Mouse (Mus musculus): ENCODE measurements around the gene Padi1.

The Padi1 gene

DNA sequence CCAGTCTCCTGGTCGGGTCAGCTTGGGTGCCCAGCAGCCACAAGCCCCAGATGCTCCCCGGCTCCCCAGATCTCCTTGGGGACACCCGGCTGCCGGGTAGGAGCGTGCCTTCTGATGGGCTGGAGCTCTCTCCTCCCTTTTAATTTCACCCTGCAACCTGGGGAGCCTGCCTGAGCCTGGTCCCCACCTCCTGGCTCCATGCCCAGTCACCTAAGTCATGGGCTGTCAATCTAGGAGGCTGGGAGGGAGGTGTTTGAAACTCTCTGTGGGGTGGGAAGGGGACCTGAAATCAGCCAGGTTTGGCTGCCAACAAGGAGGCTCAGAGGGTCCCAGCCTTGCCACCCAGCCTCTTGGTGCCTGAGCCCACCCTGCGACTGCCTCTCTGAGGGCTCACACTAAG lies at the start of gene Padi1:
Padi1 (minus strand) TSS at position 113 of the 400 bp plus-strand sequence.
- no peak for DNase-seq (ENCODE audit: low spot score in 2 of 2)

DNA sequence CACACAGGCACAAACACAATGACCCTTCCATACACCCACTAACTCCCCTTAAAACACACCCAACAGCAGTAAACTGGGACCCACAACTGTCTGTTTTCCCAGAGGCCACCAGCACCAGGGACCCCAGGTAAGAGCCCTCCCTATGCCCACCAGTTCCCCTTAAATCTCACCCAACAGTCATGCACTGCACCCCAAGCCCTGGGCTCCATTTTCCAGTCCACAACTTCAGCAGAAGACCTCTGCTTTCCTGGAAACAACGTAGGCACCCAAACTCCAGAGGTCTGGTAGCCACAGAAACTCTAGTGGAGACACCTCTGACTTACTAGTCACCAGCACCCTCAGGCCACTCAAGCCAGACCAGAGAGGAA lies 46.6 kb upstream of the Padi1 start:
- DNase-seq (ENCODE audit: low spot score in 2 of 2) = no peak

DNA sequence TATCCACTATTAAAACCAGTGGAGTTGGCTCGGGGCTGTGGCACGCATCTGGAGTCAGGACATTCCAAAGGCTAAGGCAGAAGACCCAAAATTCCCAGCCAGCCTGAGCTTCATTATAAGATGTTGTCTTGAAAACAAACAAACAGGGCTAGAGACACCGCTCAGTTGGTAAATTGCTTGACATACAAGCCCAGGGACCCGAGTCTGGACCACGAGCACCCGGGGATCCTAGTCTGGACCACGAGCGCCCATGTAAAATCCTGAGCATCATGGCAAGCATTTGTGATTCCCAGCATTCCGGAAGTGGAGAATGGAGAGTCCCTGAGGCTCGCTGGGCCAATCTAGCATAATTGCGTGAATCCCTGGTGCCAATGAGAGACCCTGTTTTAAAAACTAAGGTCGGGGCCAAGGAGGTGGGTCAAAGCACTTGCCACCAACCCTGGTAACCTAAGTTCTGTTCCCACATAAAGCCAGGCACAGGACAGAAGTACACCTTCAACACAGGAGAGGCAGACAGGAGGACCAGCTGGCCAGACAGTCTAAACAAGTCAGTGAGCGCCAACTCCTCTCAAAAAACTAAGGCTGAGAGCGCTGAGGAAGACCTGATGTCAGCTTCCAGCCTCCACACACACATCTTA lies 46.1 kb upstream of the Padi1 start:
- DNase-seq (ENCODE audit: low spot score in 2 of 2) = no peak

DNA sequence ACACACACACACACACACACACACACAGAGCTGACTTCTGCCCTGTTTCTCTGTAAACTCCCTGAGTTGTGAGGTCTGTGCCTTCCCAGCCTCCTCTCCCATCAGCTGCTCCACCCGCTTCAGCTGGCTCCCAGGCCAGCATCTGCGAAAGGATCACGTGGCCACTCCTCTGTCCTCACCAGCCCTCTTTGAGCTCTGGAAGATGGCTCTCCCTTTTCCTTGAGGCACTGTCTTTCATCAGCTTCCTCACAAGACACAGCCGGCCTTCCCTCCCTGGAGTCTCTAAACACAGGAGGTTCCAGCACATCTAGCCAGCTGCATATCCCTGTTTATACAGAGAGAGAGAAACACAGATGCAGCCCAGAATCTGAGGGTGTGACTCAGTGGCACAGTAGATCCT lies 38.3 kb upstream of the Padi1 start:
- no peak for DNase-seq (ENCODE audit: low spot score in 2 of 2)

DNA sequence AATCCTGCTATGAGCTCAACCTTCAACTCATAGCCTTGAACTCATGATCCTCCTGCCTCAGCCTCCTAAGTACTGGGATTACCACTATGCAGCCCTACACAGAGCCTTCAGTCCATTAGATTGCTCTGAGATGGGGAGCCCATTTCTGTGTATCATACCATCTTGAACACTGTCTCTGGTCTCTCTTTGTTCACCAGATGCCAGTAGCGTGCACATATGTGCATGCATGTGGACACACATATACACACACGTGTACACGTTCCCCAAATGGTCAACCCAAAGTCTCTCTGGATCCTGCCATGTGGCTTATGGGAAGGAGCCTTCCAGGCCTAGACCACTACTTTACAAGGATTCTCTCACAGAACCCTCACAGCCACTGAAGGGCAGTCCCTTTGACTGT lies 37.4 kb upstream of the Padi1 start:
- no peak for DNase-seq (ENCODE audit: low spot score in 2 of 2)

DNA sequence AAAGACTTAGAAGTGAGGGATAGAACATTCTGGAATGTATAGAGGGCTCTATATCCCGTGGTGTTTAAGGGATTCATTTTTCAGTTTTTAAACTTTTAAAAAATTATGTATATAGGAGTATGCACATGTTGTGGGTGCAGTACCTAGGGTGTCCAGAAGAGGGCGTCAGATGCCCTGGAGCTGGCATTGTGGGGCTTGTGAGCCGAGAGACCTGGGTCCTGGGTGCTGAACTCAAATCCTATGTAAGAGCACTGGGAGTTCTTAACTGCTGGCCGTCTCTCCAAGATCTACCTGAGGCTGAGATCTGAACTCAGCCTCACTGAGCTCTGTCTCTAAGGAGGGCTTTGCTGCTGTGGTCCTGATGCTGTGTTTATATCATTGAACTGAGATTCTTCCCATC lies 36.8 kb upstream of the Padi1 start:
- no peak for DNase-seq (ENCODE audit: low spot score in 2 of 2)

DNA sequence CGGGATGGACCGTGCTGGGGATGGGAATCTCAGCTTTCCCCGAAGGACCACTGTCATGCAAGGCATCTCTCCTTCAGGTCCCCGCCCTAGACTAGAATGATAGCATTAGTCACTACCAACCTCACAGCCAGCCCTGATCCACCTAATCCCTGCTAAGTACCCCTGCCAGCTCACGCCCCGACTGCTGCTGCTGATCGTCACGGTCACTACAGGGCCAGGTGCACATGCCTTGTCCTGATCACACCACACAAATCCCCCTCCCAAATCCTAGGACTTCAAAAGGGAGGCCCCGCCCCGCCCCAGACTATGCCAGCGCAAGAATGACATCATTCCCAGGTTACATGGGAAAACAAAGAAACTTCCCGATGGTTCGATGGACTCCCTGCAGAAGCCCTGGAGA lies 36.2 kb upstream of the Padi1 start:
- no peak for DNase-seq (ENCODE audit: low spot score in 2 of 2)

DNA sequence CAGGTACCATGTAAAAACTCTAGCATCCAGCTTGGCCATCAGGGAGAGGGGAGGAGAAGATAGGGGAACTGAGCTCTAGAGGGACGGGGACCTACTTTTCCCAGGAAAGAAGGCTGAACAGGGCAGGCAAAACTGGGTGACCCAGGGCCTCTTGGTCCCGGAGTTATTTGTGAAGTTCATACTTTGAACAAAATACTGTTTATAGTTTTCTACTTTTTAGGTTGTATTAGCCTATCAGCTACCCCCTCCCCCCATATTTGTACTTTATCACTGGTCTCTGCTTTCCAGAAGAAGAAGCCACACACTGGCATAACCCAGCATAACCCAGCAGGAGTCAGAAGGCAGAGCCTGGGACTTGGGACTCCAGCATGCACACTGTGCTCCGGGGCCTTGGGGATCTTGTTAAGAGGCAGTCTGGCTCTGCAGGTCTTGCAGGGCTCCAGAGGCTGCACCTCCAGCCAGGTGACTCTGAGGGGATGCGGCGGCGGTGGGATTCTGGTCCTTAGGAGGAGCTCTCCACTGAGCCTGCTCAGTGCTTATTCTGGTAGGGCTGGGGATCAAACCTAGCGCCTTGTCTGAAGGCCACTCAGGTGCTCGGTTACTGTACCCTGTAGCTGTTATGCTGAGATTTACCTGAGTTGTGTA lies 35.6 kb upstream of the Padi1 start:
- DNase-seq (ENCODE audit: low spot score in 2 of 2) = no peak

DNA sequence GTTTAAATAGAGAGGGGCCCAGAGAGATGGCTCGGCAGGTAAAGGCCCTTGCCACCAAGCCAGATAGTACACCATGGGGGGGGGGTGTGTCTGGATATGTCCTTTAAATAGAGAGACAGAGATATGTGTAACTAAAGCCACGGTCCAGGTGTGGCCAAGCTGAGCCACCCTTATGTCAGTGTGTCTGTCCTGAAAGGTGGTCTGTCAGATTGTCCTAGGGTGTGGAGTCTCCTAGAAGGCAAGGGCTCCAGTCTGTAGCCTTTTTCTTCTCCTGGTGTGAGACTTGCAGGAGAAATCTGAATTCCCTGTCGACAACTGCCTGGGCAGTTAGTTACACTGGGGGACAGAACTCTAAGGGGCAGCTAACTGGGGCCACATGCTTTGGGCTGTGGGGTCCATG lies 34.6 kb upstream of the Padi1 start:
- no peak for DNase-seq (ENCODE audit: low spot score in 2 of 2)

DNA sequence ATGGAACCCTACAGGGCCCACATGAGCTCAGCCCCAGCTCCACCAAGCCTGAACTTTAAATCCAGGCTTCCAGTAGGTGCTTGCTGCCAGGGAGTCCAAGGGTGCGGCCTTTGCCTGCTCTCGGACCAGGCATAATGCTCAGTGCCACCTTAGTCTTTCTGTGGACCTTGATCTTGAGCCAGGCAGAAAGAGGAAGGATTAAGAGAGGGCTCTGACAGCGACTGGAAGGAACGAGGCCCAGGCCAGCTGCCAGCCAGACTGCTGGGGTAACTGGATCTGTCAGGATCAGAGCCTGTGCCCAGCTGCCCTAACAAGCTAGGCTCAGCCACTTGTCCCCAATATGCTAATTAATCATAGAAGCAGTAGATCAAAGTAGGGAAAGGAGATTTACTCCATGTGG lies 34.2 kb upstream of the Padi1 start:
- peak in 1 of 2 experiments; percentile 27 for DNase-seq (ENCODE audit: low spot score in 2 of 2)

DNA sequence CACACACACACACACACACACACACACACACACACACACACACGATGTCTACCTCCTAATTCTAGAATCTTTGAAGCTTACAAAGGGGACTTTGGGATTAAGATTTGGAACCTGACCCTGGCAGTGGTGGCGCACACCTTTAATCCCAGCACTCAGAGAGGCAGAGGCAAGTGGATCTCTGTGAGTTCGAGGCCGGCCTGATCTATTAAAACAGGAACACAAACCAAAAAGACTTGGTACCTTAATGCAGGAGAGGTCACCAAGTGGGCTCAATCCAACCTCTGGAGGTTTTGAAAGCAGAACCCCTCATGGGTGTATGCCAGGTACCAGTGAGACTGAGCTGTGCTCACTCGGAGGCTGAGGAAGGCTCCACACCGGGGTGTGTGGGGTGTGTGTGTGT lies 33.5 kb upstream of the Padi1 start:
- DNase-seq (ENCODE audit: low spot score in 2 of 2) = no peak

DNA sequence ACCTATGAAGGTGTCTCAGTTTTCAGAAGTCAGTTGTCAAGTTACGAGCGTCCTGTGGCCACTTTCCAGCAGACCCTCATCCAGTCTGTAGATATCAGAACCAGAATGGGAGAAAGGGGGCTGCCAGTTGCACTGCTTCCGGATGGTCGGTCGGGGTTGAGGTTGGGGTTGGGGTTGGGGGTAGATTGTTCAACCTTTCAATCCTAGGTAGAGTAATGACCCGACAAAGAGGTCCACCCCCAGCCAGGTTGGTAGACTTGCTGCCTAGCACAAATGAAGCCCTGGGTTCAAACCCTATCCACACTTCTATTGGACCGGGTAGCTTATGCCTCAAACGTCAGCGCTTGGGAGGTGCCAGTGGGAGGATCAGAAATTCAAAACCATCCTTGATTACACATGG lies 33.1 kb upstream of the Padi1 start:
- DNase-seq (ENCODE audit: low spot score in 2 of 2) = no peak

DNA sequence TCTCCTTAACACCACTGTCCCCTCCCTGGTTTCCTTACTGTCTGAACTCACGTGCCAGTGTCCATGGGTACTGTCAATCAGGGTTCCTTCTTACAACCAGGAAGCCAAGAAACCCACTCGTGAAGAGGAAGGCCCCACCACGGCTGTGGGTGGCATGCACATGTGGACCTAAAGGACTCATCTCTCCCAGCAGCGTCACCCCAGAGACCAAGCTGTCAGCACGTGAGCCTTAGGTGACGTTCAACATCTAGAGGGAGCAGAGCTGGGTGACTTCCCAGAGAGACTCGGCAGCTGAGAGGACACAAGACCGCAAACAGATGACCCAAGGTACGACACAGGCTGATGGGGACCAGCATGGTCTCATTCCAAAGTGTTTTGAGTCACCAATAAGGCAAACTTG lies 31.9 kb upstream of the Padi1 start:
- DNase-seq (ENCODE audit: low spot score in 2 of 2) = no peak

DNA sequence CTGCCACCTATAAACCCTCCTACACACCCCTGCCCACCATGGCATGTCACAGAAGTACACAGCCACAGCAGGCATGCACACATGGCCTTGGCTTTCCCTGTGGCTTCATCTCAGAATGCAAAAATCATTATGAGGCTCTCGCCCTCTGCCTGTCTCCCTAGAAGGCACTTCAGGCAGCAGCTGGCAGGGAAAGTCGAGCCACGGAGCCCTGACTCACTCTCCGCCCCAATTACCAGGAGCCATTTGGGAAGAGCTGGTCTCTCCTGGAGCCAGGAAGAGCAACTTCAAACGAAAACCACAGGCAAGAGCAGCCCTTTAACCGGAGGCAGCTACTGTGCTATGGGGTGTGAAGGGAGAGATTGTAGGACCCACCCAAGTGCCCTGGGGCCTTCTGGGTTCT lies 31.1 kb upstream of the Padi1 start:
- DNase-seq (ENCODE audit: low spot score in 2 of 2) = no peak

DNA sequence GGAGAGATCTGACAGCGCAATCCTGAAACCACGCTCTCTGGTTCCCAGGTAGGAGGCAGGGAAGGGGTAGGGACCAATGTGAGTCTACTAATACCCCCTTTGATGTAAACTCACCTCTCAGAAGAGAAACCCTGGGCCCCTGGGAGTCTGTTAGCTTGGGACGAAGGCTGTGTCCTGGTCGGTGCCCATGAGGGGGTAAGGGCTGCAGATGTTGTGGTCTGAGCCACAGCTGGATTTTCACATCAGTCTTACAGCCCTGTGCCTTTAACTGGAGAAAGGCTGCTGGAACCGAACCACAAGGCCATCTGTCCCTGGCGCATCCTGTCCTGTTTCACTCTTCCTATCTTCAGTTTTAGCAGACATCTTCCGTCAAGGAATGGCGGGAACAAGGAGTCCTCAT lies 30.6 kb upstream of the Padi1 start:
- no peak for DNase-seq (ENCODE audit: low spot score in 2 of 2)

DNA sequence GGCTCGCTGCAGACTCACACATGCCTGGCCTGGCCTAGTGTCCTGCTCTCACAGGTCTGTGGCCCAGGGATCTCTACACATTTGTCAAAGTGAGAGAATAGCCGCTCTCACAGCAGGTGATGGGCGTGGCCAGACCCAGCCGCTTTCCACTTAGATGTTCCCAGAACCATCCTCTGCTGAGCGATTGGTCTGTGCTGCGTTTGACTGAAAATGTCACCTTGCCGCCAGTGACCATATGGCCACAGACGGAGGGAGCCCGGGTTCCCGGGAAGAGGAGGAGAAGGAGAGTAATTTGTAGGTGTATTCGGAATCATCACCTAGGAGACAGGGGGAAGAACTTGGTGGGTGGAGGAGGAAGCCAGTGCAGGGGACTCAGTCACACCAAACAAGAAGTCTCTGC lies 27.4 kb upstream of the Padi1 start:
- no peak for DNase-seq (ENCODE audit: low spot score in 2 of 2)

DNA sequence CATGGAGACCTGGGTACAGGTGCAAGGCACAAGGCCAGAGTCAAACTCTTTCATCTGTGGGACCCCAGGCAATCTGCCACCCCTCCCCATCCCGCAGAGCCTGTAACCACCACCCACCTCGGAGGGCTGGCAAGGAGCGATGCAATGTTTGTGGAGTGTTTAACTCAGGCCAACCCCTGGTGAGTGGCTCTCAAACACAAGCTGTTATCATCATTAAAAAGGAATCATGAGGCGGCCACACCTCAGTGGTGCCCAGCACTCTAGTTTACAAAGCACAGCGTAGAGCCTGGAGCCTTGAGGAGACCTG lies 27.1 kb upstream of the Padi1 start:
- DNase-seq (ENCODE audit: low spot score in 2 of 2) = no peak

DNA sequence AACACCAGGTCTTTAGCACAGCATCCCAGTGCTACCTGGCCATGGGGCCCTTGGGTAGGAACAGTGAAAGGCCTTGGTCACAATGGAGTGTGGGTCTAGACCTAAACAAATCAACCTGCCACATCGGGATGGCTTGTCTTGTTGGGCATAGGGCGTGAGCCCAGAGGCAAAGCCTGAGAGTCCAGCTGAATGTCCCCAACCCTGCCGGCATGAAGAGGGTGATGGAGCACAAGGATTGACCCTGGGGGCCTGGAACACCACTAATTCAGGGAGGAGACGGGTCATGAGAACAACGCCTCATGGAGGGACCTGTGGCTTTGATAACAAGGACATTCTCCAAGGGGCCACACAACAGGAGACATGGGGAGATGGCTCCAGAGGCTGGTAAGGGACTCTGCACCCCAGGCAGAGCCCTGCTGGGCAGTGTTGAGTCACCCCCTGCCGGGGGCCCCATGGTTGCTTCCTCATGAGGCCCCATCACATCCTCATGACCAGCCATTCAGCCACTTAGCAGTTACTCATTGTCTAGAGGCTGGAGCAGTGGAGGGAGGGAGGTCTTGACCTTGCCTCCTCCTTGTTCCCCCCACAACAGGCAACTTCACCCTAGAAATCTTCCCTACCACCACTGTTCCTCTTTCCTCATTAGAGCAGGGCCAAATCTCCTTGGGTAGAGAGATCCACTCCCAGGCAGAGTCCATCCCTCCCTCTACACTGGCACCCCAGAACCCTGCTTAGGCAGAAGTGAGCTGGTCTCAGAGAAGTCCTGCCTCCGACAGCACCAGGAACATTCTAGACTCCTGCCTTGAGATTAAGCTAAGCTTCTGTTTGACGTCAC lies 26.5 kb upstream of the Padi1 start:
- DNase-seq (ENCODE audit: low spot score in 2 of 2) = no peak

DNA sequence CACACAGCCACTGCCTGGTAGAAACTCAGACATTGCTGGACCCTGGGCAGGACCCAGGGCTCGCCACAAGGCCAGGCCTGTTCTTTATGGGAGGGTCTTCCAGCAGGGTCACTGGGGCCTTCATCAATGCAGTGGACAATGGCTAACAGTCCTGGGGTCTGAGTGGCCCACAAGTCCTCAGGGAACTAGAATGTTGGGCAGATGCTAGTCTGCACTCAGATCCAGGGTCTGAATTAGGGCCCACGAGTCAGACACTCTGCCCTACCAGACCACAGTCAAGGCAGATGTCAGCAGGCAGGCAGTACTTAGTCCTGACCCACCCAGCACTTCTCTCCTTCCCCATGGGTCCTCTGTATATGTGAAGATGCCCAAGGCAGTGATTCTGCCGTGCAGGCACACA lies 25.8 kb upstream of the Padi1 start:
- no peak for DNase-seq (ENCODE audit: low spot score in 2 of 2)

DNA sequence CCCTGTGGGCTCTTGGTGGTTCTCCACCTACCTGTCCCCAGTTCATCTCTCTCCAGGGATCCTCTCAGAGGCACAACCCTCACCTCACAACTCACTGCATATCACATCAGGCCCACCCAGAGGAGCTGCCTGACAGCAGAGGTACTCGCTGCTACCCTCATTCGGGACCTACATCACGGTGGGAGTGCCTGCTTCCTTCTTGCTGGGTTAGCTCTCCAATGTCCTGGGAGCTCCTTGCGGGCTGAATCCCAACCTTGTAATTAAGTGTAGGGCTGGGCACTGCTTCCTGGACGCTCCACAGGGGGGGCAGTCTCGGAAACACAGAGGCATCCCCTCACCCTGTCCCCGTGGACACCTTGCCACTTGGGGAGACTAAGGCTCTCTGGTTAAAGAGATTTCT lies 25.3 kb upstream of the Padi1 start:
- no peak for DNase-seq (ENCODE audit: low spot score in 2 of 2)

DNA sequence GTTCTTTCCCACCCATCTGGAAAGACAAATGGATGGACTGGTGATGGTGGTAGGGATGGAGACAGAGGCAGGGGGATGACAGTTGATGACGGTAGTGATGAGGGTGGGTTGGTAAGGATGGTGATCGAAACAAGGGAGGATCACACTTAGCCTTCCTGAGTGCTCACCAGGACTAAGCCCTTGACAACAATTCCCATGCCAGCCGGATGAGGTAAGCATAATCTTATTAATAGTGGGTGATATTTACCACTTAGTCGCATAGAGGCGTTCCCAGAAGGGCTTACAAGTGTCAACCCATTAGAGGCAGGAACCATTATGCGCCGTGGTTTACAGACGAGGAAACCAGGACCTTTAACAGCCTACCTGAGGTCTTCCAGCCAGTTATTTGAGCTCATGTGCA lies 24.4 kb upstream of the Padi1 start:
- DNase-seq (ENCODE audit: low spot score in 2 of 2) = no peak

DNA sequence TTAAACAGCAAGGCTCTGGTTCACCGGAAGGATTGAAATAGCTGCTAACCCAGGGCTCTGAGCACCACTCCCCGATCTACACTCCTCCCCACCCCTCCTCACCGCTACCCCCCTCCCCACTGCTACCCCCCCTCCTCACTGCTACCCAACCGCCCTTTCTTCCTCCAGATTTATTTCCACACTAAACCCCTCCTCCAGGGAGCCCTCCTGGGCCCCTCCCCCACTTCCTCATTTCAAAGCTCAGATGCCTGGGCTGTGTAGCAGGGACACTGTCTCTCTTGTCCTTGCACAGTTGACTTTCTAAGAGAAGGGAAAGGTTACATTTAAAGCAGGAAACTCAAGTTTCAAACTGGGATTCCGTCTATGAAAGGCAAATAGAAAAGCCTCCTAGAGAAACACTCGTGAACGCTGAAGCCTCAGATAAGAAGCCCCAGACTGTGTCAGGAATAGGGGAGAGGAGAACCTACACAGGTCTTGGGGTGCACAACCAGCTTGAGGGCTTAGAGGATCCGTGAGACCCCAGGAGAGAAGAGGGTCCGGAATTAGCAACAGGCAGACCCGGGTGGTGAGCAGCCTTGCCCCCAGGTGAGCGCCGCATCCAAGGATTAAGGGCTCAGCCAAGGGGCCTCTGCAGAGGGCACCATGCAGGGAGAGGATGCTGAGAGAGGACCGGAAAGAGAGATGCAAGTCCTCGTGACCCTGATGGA lies 23.1 kb upstream of the Padi1 start:
- DNase-seq (ENCODE audit: low spot score in 2 of 2) = no peak
